Mouse (Mus musculus) ZHBTc4 (cell line): Measurements from ENCODE around the gene Tmed1.
"Not testable (repeated sequence)": the region's sequence is repeated elsewhere in the genome, so short reads cannot be mapped to it uniquely, and the experiment has no call there.

ENCODE experiments used
- DNase-seq: peaks from one replicate; pipeline ENCODE4 v3.0.0-alpha.2; 2011; ENCODE audit warnings: low read depth, low spot score

Gene Tmed1

GRCm38 (mm10) chr9:21525937-21526633 is 16.0 kb upstream of the Tmed1 start, which contains the start of gene AB124611:
AB124611 (plus strand) TSS chr9:21526176.
- DNase-seq: no peak

- DNase-seq: no peak
Observed at GRCm38 (mm10) chr9:21525142-21525936, 15.3 kb upstream of the Tmed1 start.

GRCm38 (mm10) chr9:21518690-21519089 is 8.6 kb upstream of the Tmed1 start:
- peak; percentile 52 for DNase-seq

- no peak for DNase-seq
Observed at GRCm38 (mm10) chr9:21517947-21518495, 8.0 kb upstream of the Tmed1 start.

GRCm38 (mm10) chr9:21513466-21513865 is 3.4 kb upstream of the Tmed1 start:
- DNase-seq: peak; percentile 59

GRCm38 (mm10) chr9:21511052-21511451 is 1.0 kb upstream of the Tmed1 start:
- no peak for DNase-seq

GRCm38 (mm10) chr9:21510689-21511015 is 600 bp upstream of the Tmed1 start:
- no peak for DNase-seq

- DNase-seq: no peak
Observed at GRCm38 (mm10) chr9:21508871-21509404, 1.1 kb downstream of the Tmed1 start.

- DNase-seq: no peak
Observed at GRCm38 (mm10) chr9:21507753-21508430, 2.2 kb downstream of the Tmed1 start.

GRCm38 (mm10) chr9:21505767-21506166 is 4.3 kb downstream of the Tmed1 start:
- DNase-seq: no peak

- DNase-seq: no peak
Observed at GRCm38 (mm10) chr9:21503352-21503751, 6.7 kb downstream of the Tmed1 start.

- DNase-seq: no peak
Observed at GRCm38 (mm10) chr9:21498284-21498902, 11.7 kb downstream of the Tmed1 start.

GRCm38 (mm10) chr9:21497664-21498063 is 12.4 kb downstream of the Tmed1 start:
- DNase-seq: no peak

- peak; percentile 39 for DNase-seq
Observed at GRCm38 (mm10) chr9:21497050-21497542, 13.0 kb downstream of the Tmed1 start.

- no peak for DNase-seq
Observed at GRCm38 (mm10) chr9:21496308-21497049, 13.6 kb downstream of the Tmed1 start.

- DNase-seq: no peak
Observed at GRCm38 (mm10) chr9:21494726-21495125, 15.3 kb downstream of the Tmed1 start.

GRCm38 (mm10) chr9:21493907-21494306 is 16.1 kb downstream of the Tmed1 start:
- DNase-seq: no peak

- DNase-seq: peak; percentile 68
Observed at GRCm38 (mm10) chr9:21490696-21491095, 19.4 kb downstream of the Tmed1 start.

GRCm38 (mm10) chr9:21488246-21488645 is 21.8 kb downstream of the Tmed1 start:
- not testable (repeated sequence) for DNase-seq

- DNase-seq: no peak
Observed at GRCm38 (mm10) chr9:21484065-21484464, 26.0 kb downstream of the Tmed1 start.
